Mouse (Mus musculus) testis, adult 2 months (tissue): Measurements from ENCODE around the gene Ang5.
"Not testable (repeated sequence)": the region's sequence is repeated elsewhere in the genome, so short reads cannot be mapped to it uniquely, and the experiment has no call there.

Experiments
- CTCF ChIP-seq: fragments of 200-500 bp; IDR thresholded peaks from 2 replicates; pipeline ENCODE4 v1.5.1; 2012; ENCODE audit warnings: low read depth, mild to moderate bottlenecking, inconsistent platforms, low read length, moderate library complexity; ENCODE audit not compliant: control insufficient read depth, insufficient read depth, insufficient replicate concordance
- POLR2A ChIP-seq: fragments of 200-500 bp; IDR thresholded peaks from 2 replicates; pipeline ENCODE4 v1.6.1; 2012; ENCODE audit warnings: low read depth, mild to moderate bottlenecking, inconsistent platforms, low read length, moderate library complexity; ENCODE audit not compliant: control insufficient read depth

GRCm38 (mm10) chr14:43933399-43933798 is 23.5 kb upstream of the Ang5 start:
- not testable (repeated sequence) for TF ChIP-seq POLR2A, CTCF
